Mouse (Mus musculus): ENCODE data around the gene Gnb3.

- no peak for TF ChIP-seq POLR2A (IDR thresholded peaks at IDR 0.05; ENCODE audit: control insufficient read depth, extremely low read depth, insufficient read depth, low read length, poor library complexity)
- TF ChIP-seq CTCF (IDR thresholded peaks at IDR 0.05; ENCODE audit: borderline replicate concordance, control insufficient read depth, extremely low read depth, insufficient read depth, low read length, poor library complexity): no peak
These were observed 28.7 kb downstream of the Gnb3 start for GRCm38 (mm10) chr6:124811403-124811665.
